Mouse (Mus musculus) midbrain, embryonic 15.5 days (tissue): ENCODE results near the gene Dyrk1a. TPM values are rescaled to one million over a fixed set of nuclear protein-coding genes. Genes with fewer than 3 reads are reported as not detected.

Experiments used
- ATAC-seq: fragments of 200-750 bp; cut with Nextera tagmentation; replicated peaks from 2 replicates; pipeline ENCODE4 v1.8.0; 2017; ENCODE audit warnings: moderate TSS enrichment
- H3K27ac ChIP-seq: fragments of 300-500 bp; sonication (generic); 2 replicates; pipeline ENCODE4 v1.5.1; 2015; ENCODE audit warnings: mild to moderate bottlenecking, inconsistent platforms
- H3K27me3 ChIP-seq: fragments of 300-500 bp; sonication (generic); replicated peaks from 2 replicates; pipeline ENCODE4 v1.6.1; 2015; ENCODE audit warnings: inconsistent platforms
- H3K36me3 ChIP-seq: fragments of 300-500 bp; sonication (generic); replicated peaks from 2 replicates; pipeline ENCODE4 v1.6.1; 2015; ENCODE audit warnings: inconsistent platforms
- H3K4me1 ChIP-seq: fragments of 300-500 bp; sonication (generic); 2 replicates; pipeline ENCODE4 v1.6.1; 2015; ENCODE audit warnings: inconsistent platforms
- H3K4me2 ChIP-seq: fragments of 300-500 bp; sonication (generic); 2 replicates; pipeline ENCODE4 v1.6.1; 2015; ENCODE audit warnings: inconsistent platforms, mild to moderate bottlenecking, moderate library complexity
- H3K4me3 ChIP-seq: fragments of 300-500 bp; sonication (generic); 2 replicates; pipeline ENCODE4 v1.5.1; 2015; ENCODE audit warnings: mild to moderate bottlenecking, inconsistent platforms
- H3K9ac ChIP-seq: fragments of 300-500 bp; sonication (generic); 2 replicates; pipeline ENCODE4 v1.6.1; 2015; ENCODE audit warnings: mild to moderate bottlenecking, inconsistent platforms
- H3K9me3 ChIP-seq: fragments of 300-500 bp; sonication (generic); 2 replicates; pipeline ENCODE4 v1.6.1; 2016; ENCODE audit warnings: inconsistent platforms
- WGBS: fragments of 180-500 bp; shearing (Covaris S2); methylation state at CpG from one replicate; pipeline ENCODE4 v1.1.7; 2015; ENCODE audit warnings: mixed read lengths; 5-methylcytosine and 5-hydroxymethylcytosine counted together
- polyA plus RNA-seq: library from polyadenylated mRNA; unstranded; fragments of >200 nt; fragmentation: Nextera tagmentation; extraction: Ambion mirVana; gene quantifications from 2 replicates; pipeline ENCODE4 v1.2.1, GENCODE M21; 2015

Gene Dyrk1a
- 11.1 and 11.7 TPM in 2 replicates for polyA plus RNA-seq

- H3K4me3 ChIP-seq = peak within 1 kb of the TSS; percentile 63
- no peaks in the 10 kb centered on the region for H3K9me3 ChIP-seq
- H3K9ac ChIP-seq = peak within 1 kb of the TSS; percentile 79
- WGBS = under 1% methylated on average over 77 of the region's 133 CpGs
- H3K27ac ChIP-seq = peak within 1 kb of the TSS; percentile 100
- H3K36me3 ChIP-seq = no peaks in the 10 kb centered on the region
- peaks cover 31% of the 10 kb centered on the region for H3K4me1 ChIP-seq
- H3K27me3 ChIP-seq = no peaks in the 10 kb centered on the region
- peak within 1 kb of the TSS; percentile 59 for H3K4me2 ChIP-seq
- ATAC-seq = peak; percentile 94
Measured at GRCm38 (mm10) chr16:94569229-94570176, at the start of gene Dyrk1a. Gene Dyrk1a (plus strand): TSS chr16:94570010.

GRCm38 (mm10) chr16:94523594-94524377 lies 46.0 kb upstream of the Dyrk1a start:
- H3K36me3 ChIP-seq = no peaks in the 10 kb centered on the region
- H3K4me3 ChIP-seq = no peak overlapping the region
- ATAC-seq = no peak
- no peak overlapping the region for H3K27ac ChIP-seq
- H3K27me3 ChIP-seq = no peaks in the 10 kb centered on the region
- no peak overlapping the region for H3K4me2 ChIP-seq
- no peak overlapping the region; the same call in 1 of the 2 replicates for H3K9ac ChIP-seq
- H3K9me3 ChIP-seq = no peaks in the 10 kb centered on the region
- 71% methylated on average over 6 of the region's 6 CpGs for WGBS
- H3K4me1 ChIP-seq = peaks cover 29% of the 10 kb centered on the region

DNA sequence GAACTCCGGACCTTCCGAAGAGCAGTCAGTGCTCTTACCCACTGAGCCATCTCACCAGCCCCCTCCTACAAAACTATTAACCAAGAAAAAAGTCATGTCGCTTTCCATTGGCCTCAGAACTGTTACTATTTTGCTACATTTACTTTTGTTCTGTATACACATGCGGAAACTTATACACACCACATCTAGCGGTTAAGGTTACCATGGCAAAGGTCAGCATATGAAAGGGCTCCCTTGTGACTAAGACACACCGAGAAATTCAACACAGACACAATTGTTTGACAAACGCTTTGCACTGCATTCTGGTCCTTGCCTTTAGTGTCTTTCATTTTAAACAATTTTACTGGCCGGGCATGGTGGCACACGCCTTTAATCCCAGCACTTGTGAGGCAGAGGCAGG lies 45.1 kb upstream of the Dyrk1a start:
- ATAC-seq = no peak
- no peak overlapping the region for H3K9ac ChIP-seq
- no peaks in the 10 kb centered on the region for H3K9me3 ChIP-seq
- no peaks in the 10 kb centered on the region for H3K27me3 ChIP-seq
- H3K27ac ChIP-seq = no peak overlapping the region
- 79% methylated on average over 9 of the region's 9 CpGs for WGBS
- H3K36me3 ChIP-seq = no peaks in the 10 kb centered on the region
- H3K4me1 ChIP-seq = peaks cover 29% of the 10 kb centered on the region
- peak overlapping the region; percentile 63; the same call in 1 of the 2 replicates for H3K4me2 ChIP-seq
- no peak overlapping the region for H3K4me3 ChIP-seq

DNA sequence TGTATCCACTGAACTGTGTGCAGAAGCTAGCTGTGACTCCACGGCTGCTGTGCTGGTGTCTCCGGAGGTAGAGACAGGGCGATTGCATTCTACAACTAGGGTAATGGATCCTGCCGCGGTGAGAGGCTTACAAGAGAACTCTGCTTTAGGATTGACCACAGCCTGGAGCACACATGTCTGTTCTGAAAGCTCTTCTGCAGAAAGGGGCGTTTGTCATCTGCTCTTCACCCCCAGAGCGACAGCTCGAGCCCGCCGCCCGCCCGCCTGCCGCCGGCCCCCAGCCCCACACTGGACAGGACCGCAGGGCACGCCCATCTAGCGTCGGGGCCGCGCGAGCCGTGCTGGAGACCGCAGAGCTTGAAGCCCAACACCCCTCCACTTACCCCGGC lies 43.9 kb upstream of the Dyrk1a start:
- peaks cover 29% of the 10 kb centered on the region for H3K4me1 ChIP-seq
- H3K9ac ChIP-seq = peak overlapping the region; percentile 66
- 0% methylated on average over 24 of the region's 24 CpGs for WGBS
- H3K27me3 ChIP-seq = no peaks in the 10 kb centered on the region
- peak overlapping the region; percentile 63 for H3K4me2 ChIP-seq
- H3K4me3 ChIP-seq = peak overlapping the region; percentile 82
- no peaks in the 10 kb centered on the region for H3K9me3 ChIP-seq
- H3K36me3 ChIP-seq = no peaks in the 10 kb centered on the region
- H3K27ac ChIP-seq = peak overlapping the region; percentile 98
- peak; percentile 81 for ATAC-seq

DNA sequence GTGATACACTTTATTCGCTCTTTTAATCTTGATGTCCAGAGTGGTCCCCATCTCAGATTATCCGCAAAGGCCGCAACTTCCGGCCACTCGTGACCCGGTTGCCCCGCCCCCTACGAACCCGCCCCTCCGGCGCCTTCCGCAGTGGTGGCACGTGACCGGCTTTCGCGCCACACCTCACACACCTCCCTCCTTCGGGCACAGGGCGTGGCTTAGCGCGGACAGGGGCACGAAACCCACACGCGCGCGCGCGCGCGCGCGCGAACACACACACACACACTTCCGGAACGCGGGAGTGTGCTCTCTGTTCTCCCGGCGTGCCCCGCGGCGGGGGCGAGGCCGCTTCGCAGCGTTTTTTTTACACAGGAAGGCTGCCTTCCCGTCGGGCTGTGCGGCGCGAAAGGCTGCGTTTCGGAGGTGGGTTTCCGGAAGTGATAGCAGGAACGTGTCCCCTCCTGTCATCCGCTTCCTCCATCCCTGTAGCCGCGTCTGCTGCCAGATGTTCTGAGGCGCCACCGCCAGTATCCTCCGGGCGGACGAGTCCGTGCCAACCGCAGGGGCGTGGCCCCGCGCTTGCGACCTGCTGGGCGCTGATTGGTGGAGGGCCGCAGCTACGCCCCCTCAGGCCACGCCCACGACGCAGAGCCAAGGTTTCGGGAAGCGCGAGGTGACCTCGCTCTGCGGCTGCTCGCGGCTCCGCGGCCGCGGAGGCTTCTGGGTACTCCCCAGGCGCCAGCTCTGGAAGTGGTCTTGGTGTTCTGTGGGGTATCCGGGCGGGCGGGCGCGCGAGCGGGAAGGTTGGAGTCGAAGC lies 43.3 kb upstream of the Dyrk1a start, which contains the start of gene Vps26c:
TSS of gene Vps26c (minus strand) at position 487 of the 808 bp plus-strand sequence.
- peak within 1 kb of the TSS; percentile 63 for H3K4me2 ChIP-seq
- H3K9ac ChIP-seq = peak within 1 kb of the TSS; percentile 66
- H3K27me3 ChIP-seq = no peaks in the 10 kb centered on the region
- H3K4me1 ChIP-seq = peaks cover 29% of the 10 kb centered on the region
- H3K4me3 ChIP-seq = peak within 1 kb of the TSS; percentile 82
- no peaks in the 10 kb centered on the region for H3K36me3 ChIP-seq
- under 1% methylated on average over 92 of the region's 93 CpGs for WGBS
- no peaks in the 10 kb centered on the region for H3K9me3 ChIP-seq
- ATAC-seq = peak; percentile 94
- H3K27ac ChIP-seq = peak within 1 kb of the TSS; percentile 98

- H3K4me2 ChIP-seq = peak overlapping the region; percentile 63
- H3K27ac ChIP-seq = peak overlapping the region; percentile 98
- no peaks in the 10 kb centered on the region for H3K36me3 ChIP-seq
- no peaks in the 10 kb centered on the region for H3K27me3 ChIP-seq
- no peak for ATAC-seq
- peak overlapping the region; percentile 66 for H3K9ac ChIP-seq
- H3K4me1 ChIP-seq = peaks cover 29% of the 10 kb centered on the region
- peak overlapping the region; percentile 82 for H3K4me3 ChIP-seq
- WGBS = 4% methylated on average over 13 of the region's 13 CpGs
- H3K9me3 ChIP-seq = no peaks in the 10 kb centered on the region
Measured at GRCm38 (mm10) chr16:94527152-94527534, 42.7 kb upstream of the Dyrk1a start.

DNA sequence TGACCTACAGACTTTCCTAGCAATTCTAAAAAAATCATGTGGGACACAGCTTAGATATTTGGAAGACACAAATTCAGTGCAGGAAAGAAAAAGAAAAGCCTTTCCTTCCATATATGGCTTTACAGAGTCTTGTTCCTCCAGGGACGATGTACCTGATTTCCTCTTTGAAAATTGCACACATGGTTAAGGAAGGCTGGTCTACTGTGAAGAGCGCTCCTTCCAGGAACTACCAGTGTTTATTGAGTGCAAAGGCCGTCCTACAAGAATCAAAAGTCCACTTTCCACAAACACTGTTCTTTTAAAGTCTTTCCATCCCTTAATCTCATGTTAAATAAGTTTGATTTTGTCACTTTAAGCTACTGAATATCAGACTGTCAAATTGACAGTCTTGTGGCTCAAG lies 42.3 kb upstream of the Dyrk1a start:
- WGBS = 65% methylated on average over 3 of the region's 3 CpGs

GRCm38 (mm10) chr16:94531268-94531667 lies 38.5 kb upstream of the Dyrk1a start:
- Histone ChIP-seq H3K9me3 (no peaks in the 10 kb centered on the region), H3K27me3 (no peaks in the 10 kb centered on the region), H3K9ac (no peak overlapping the region), H3K36me3 (no peaks in the 10 kb centered on the region), H3K4me1 (peaks cover 8% of the 10 kb centered on the region), H3K4me2 (no peak overlapping the region), H3K27ac (no peak overlapping the region), H3K4me3 (no peak overlapping the region)
- 85% methylated on average over 4 of the region's 4 CpGs for WGBS
- no peak for ATAC-seq

More for the DNA sequence above, 42.3 kb upstream of the Dyrk1a start:
- no peak for ATAC-seq
- peak overlapping the region; percentile 66 for H3K9ac ChIP-seq
- peak overlapping the region; percentile 98 for H3K27ac ChIP-seq
- peaks cover 29% of the 10 kb centered on the region for H3K4me1 ChIP-seq
- peak overlapping the region; percentile 82 for H3K4me3 ChIP-seq
- H3K4me2 ChIP-seq = peak overlapping the region; percentile 63
- no peaks in the 10 kb centered on the region for H3K27me3 ChIP-seq
- no peaks in the 10 kb centered on the region for H3K36me3 ChIP-seq
- no peaks in the 10 kb centered on the region for H3K9me3 ChIP-seq

GRCm38 (mm10) chr16:94533679-94534078 lies 36.1 kb upstream of the Dyrk1a start:
- ATAC-seq = no peak
- H3K9ac ChIP-seq = no peak overlapping the region
- no peaks in the 10 kb centered on the region for H3K36me3 ChIP-seq
- H3K27me3 ChIP-seq = no peaks in the 10 kb centered on the region
- H3K4me1 ChIP-seq = no peaks in the 10 kb centered on the region
- no peaks in the 10 kb centered on the region for H3K9me3 ChIP-seq
- H3K4me3 ChIP-seq = no peak overlapping the region
- no peak overlapping the region for H3K27ac ChIP-seq
- no peak overlapping the region for H3K4me2 ChIP-seq
- WGBS = 82% methylated on average over 6 of the region's 6 CpGs

DNA sequence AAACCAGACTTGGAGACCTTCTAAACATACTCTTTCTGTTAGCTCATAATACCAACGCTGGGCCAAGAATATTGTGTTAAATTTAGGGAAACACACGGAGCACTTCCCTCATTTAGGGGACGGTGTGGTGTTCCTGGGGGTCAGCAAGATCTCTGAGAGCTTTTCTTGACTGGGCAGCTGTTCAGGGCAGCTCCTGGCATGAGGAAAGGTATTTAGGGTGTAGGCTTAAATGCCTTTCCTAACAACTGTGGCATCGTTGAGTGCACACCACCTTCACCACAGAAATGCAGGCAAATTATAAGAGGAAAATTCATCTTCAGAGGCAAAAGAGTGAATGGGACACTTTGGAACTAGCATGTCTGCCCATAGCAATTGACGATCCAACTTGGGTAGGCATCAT lies 34.1 kb upstream of the Dyrk1a start:
- Histone ChIP-seq H3K27ac (no peak overlapping the region), H3K36me3 (no peaks in the 10 kb centered on the region), H3K4me1 (no peaks in the 10 kb centered on the region), H3K27me3 (no peaks in the 10 kb centered on the region), H3K9ac (no peak overlapping the region), H3K4me3 (no peak overlapping the region), H3K4me2 (no peak overlapping the region), H3K9me3 (no peaks in the 10 kb centered on the region)
- 91% methylated on average over 5 of the region's 5 CpGs for WGBS
- no peak for ATAC-seq

DNA sequence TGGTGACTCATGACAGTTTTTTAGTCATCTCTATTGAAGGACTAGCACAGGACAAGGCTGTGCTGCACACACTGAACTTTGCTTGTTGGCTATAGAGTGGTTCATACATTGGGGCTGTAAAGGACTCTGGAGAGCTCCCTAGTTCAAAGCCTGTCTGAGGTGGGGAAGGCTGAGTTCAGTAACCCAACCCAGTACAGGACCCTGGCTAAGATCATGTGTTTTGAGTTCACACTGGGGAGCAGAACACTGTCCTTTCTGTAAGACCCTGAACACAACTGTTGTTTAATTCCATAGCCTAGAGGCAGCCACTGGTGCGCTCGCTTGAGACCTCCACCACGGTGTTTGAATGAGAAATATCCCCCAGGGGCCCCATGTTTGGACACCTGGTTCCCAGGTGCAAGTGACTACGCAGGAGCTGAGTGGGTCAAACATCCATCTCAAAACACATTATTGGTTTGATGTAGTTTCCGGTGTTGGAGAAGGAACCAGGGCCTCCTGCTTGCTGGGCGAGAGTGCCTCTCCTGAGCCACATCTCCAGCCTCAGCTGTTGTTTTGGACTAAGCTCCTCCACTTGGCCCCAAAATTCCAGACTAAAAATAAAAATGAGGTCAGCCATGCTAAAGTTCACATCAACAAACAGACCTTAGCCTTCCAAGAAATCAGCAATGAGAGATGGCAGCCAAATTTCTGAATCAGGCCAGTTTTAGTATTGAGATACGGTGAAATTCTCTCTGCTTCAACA lies 33.2 kb upstream of the Dyrk1a start:
- Histone ChIP-seq H3K4me3 (no peak overlapping the region), H3K4me2 (no peak overlapping the region), H3K4me1 (no peaks in the 10 kb centered on the region), H3K36me3 (no peaks in the 10 kb centered on the region), H3K9ac (no peak overlapping the region), H3K9me3 (no peaks in the 10 kb centered on the region), H3K27ac (no peak overlapping the region), H3K27me3 (no peaks in the 10 kb centered on the region)
- no peak for ATAC-seq
- WGBS = 83% methylated on average over 7 of the region's 7 CpGs
